Mouse (Mus musculus) NIH3T3 (cell line): Measurements from ENCODE around the gene Cutc.

Experiments used
- DNase-seq: peaks from one replicate; pipeline ENCODE4 v3.0.0-alpha.2; 2012; ENCODE audit warnings: low read depth

The Cutc gene

GRCm38 (mm10) chr19:43752489-43753225 is at the start of gene Cutc, which contains the start of gene Cox15:
TSS of gene Cutc (plus strand) at chr19:43752996.
TSS of gene Cox15 (minus strand) at chr19:43753000.
- DNase-seq = peak; percentile 100

GRCm38 (mm10) chr19:43704211-43704610 is 48.6 kb upstream of the Cutc start:
- DNase-seq = no peak

GRCm38 (mm10) chr19:43704787-43705497 is 47.9 kb upstream of the Cutc start:
- DNase-seq = no peak

- DNase-seq = no peak
Measured at GRCm38 (mm10) chr19:43708206-43708605, 44.6 kb upstream of the Cutc start.

GRCm38 (mm10) chr19:43709317-43709716 is 43.5 kb upstream of the Cutc start:
- DNase-seq = no peak

- DNase-seq = no peak
Measured at GRCm38 (mm10) chr19:43711159-43711916, 41.5 kb upstream of the Cutc start.

- no peak for DNase-seq
Measured at GRCm38 (mm10) chr19:43711971-43712370, 40.8 kb upstream of the Cutc start.

GRCm38 (mm10) chr19:43720061-43720460 is 32.7 kb upstream of the Cutc start:
- no peak for DNase-seq

GRCm38 (mm10) chr19:43722891-43723290 is 29.9 kb upstream of the Cutc start:
- no peak for DNase-seq

GRCm38 (mm10) chr19:43723501-43723900 is 29.3 kb upstream of the Cutc start:
- DNase-seq = no peak

- DNase-seq = no peak
Measured at GRCm38 (mm10) chr19:43724194-43724593, 28.6 kb upstream of the Cutc start.

GRCm38 (mm10) chr19:43724821-43725220 is 28.0 kb upstream of the Cutc start:
- DNase-seq = no peak

GRCm38 (mm10) chr19:43726510-43727146 is 26.2 kb upstream of the Cutc start:
- no peak for DNase-seq

- DNase-seq = no peak
Measured at GRCm38 (mm10) chr19:43729296-43730036, 23.3 kb upstream of the Cutc start.

- peak; percentile 53 for DNase-seq
Measured at GRCm38 (mm10) chr19:43730037-43730428, 22.8 kb upstream of the Cutc start.

GRCm38 (mm10) chr19:43731157-43731556 is 21.6 kb upstream of the Cutc start:
- DNase-seq = no peak

- no peak for DNase-seq
Measured at GRCm38 (mm10) chr19:43738409-43738808, 14.4 kb upstream of the Cutc start.

GRCm38 (mm10) chr19:43743401-43743800 is 9.4 kb upstream of the Cutc start:
- no peak for DNase-seq

GRCm38 (mm10) chr19:43745740-43746139 is 7.1 kb upstream of the Cutc start:
- no peak for DNase-seq

GRCm38 (mm10) chr19:43747877-43748276 is 4.9 kb upstream of the Cutc start:
- peak; percentile 11 for DNase-seq

- no peak for DNase-seq
Measured at GRCm38 (mm10) chr19:43750008-43750407, 2.8 kb upstream of the Cutc start.
